Mouse (Mus musculus): Measurements from ENCODE around the gene Lmo4.

- TF ChIP-seq POLR2A (IDR thresholded peaks at IDR 0.05; ENCODE audit: insufficient read depth, low read length) (no peak), EP300 (IDR thresholded peaks at IDR 0.05; ENCODE audit: insufficient read depth, low read depth, low read length) (no peak), CTCF (IDR thresholded peaks at IDR 0.05; ENCODE audit: low read depth, low read length) (no peak)
Observed at GRCm38 (mm10) chr3:144138659-144139058, 66.4 kb downstream of the Lmo4 start.

All from ES-Bruce4 (cell line).